Mouse (Mus musculus) thymus, adult 2 months (tissue): Measurements from ENCODE around the gene Pkn1.

Source experiments
- CTCF ChIP-seq: fragments of 200-500 bp; IDR thresholded peaks from 2 replicates; pipeline ENCODE4 v1.5.1; 2012; ENCODE audit warnings: mild to moderate bottlenecking, control low read depth, low read length, moderate library complexity, borderline replicate concordance; ENCODE audit not compliant: control insufficient read depth, poor library complexity, insufficient read depth; ENCODE audit errors: extremely low read depth
- POLR2A ChIP-seq: fragments of 200-500 bp; IDR thresholded peaks from 2 replicates; pipeline ENCODE4 v1.6.1; 2012; ENCODE audit warnings: mild to moderate bottlenecking, low read length, control low read depth, moderate library complexity; ENCODE audit not compliant: control insufficient read depth, poor library complexity, insufficient read depth; ENCODE audit errors: extremely low read depth

GRCm38 (mm10) chr8:83664096-83664495 is 34.9 kb downstream of the Pkn1 start:
- no peak for TF ChIP-seq CTCF
- no peak for TF ChIP-seq POLR2A
